Mouse (Mus musculus): Measurements from ENCODE around the gene Ppp1r14b.

The Ppp1r14b gene

GRCm38 (mm10) chr19:6974211-6975205 is at the start of gene Ppp1r14b:
Ppp1r14b (plus strand) TSS chr19:6974968.
- CTCF ChIA-PET, result interaction anchor here (0.5 to 1.1 kb wide), 4 partner anchors 50 to 677 kb away, joined by 3 to 5 read pairs (median 4); no protein-coding TSS in a partner anchor

GRCm38 (mm10) chr19:6925307-6925573 is 49.5 kb upstream of the Ppp1r14b start, which contains the start of gene Catsperz:
Catsperz (minus strand) TSS chr19:6925380.
- CTCF ChIA-PET, result interaction anchor here (0.7 kb wide), 1 partner anchor 52 kb away, joined by 3 read pairs; no protein-coding TSS in a partner anchor

- CTCF ChIA-PET, result no interaction called here
These were observed 49.0 kb upstream of the Ppp1r14b start for GRCm38 (mm10) chr19:6925611-6926329.

- CTCF ChIA-PET, result no interaction called here
These were observed 48.1 kb upstream of the Ppp1r14b start for GRCm38 (mm10) chr19:6926559-6927255.

DNA sequence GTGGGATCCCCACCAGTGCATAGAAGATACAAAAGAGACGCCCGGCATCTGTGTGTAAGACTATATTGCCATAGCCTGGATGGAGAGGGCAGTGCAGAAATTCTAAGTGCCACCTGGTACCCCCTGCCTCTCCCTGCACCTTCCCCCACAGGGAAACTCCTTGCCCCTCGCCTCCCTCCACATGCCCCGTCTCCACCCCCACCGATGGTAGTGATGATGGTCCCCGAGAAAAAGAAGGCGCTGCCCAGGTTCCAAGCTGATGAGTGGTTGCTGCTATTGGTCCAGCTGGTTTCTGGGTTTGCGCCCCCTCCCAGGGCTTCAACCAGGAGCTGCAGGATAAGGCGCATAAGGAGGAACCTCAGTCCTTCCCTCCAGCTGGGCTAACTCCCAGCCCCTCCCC is 46.7 kb upstream of the Ppp1r14b start:
- CTCF ChIA-PET, result interaction anchor here (0.6 kb wide), 1 partner anchor 371 kb away, joined by 3 read pairs; no protein-coding TSS in a partner anchor

GRCm38 (mm10) chr19:6931002-6931401 is 43.8 kb upstream of the Ppp1r14b start:
- CTCF ChIA-PET, result no interaction called here

GRCm38 (mm10) chr19:6932018-6932417 is 42.8 kb upstream of the Ppp1r14b start:
- CTCF ChIA-PET, result no interaction called here

- CTCF ChIA-PET, result interaction anchor here (0.5 kb wide), 1 partner anchor 286 kb away, joined by 4 read pairs; no protein-coding TSS in a partner anchor
These were observed 41.7 kb upstream of the Ppp1r14b start for GRCm38 (mm10) chr19:6933102-6933435.

- CTCF ChIA-PET, result interaction anchor here (0.5 to 1.5 kb wide), 3 partner anchors 11 to 353 kb away, joined by 4 to 7 read pairs (median 7); partner anchors contain the start of gene Esrra
These were observed 41.2 kb upstream of the Ppp1r14b start for GRCm38 (mm10) chr19:6933436-6934194.

DNA sequence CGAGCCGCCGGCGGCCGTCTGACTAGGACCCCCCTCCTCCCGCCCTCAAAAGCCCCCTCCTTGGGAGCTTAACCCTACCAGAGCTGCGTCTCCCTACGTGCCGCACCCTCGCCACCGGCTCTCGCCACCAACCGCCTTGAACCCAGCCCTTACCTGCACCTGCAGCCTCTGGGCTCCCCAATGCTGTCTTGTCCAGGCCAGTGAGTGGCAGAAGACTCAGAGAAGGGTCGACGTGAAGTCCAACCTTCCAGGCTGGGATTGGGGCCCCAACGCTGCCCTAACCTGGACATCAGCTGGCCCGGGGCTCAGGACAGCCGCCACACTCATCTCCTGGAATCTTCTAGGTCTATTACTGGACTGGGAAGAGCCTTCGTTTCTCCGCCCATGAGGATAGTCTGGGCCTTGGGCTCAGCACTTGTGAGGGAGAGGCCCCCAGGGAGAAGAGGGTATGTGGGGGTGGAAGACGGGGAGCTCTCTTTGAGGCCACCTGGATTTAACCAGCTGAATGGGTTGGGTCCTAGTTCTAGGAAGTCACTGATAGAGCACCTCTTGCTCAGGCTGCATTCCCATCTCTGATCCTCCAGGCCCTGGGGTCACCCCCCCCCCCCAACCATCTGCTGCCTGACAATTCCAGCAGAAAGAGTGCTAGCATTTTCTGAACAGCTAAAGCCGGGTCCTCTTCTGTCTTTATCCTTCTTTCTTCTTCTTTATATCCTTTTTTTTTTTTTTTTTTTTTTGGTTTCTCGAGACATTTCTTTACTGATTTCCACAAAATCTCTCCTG is 40.4 kb upstream of the Ppp1r14b start, which contains the start of gene Kcnk4:
TSS of gene Kcnk4 (minus strand) at position 321 of the 783 bp plus-strand sequence.
- CTCF ChIA-PET, result interaction anchor here (0.5 to 1.5 kb wide), 3 partner anchors 12 to 354 kb away, joined by 3 to 7 read pairs (median 7); partner anchors contain the start of gene Esrra

- CTCF ChIA-PET, result interaction anchor here (0.6 kb wide), 1 partner anchor 26 kb away, joined by 4 read pairs; the partner anchor contains the start of gene Prdx5
These were observed 38.5 kb upstream of the Ppp1r14b start for GRCm38 (mm10) chr19:6936299-6936698.

DNA sequence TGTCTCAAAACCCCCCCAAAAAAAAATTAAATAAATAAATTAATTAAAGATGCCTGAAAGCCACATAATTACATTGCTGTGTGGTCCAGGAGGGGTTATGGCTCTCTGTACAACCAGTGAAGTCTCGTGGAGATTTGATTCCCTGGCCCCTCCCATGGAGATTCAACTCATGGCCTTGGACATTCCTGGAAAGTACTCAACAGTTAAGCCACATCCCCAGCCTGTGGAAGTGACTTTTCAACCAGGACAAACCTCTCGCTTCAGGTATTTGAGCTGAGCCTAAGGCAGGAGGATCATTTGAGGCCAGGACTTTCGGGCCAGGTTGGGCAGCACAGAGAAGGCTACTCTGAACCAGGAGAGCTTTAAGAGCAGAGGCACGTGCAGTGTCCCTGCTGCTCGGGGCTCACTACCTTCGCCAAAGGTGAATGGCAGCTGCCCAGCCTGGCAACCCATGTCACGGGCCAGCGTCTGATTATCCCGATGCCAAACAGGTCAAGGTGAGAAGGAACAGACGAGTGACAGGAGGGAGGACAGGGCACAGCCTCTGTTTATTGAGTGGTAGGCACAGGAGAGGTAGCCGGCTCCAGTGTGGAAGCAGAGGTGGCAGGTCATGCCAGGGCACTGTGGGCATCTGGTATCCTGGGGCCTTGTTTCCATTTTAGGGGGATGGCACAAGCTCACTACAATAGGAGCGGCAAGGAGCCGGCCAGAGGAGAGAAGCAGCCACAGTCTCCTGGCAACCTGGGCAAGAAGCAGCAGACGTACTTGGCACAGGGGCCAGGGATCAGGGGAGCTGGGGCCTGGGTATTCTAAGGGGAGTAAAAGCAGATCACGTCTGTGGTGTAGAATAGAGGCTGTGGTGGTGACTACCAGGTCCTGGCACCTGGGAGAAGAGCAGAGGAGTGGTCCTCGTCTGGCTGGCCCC is 37.0 kb upstream of the Ppp1r14b start:
- CTCF ChIA-PET, result no interaction called here

- CTCF ChIA-PET, result no interaction called here
These were observed 35.4 kb upstream of the Ppp1r14b start for GRCm38 (mm10) chr19:6939106-6940002.

DNA sequence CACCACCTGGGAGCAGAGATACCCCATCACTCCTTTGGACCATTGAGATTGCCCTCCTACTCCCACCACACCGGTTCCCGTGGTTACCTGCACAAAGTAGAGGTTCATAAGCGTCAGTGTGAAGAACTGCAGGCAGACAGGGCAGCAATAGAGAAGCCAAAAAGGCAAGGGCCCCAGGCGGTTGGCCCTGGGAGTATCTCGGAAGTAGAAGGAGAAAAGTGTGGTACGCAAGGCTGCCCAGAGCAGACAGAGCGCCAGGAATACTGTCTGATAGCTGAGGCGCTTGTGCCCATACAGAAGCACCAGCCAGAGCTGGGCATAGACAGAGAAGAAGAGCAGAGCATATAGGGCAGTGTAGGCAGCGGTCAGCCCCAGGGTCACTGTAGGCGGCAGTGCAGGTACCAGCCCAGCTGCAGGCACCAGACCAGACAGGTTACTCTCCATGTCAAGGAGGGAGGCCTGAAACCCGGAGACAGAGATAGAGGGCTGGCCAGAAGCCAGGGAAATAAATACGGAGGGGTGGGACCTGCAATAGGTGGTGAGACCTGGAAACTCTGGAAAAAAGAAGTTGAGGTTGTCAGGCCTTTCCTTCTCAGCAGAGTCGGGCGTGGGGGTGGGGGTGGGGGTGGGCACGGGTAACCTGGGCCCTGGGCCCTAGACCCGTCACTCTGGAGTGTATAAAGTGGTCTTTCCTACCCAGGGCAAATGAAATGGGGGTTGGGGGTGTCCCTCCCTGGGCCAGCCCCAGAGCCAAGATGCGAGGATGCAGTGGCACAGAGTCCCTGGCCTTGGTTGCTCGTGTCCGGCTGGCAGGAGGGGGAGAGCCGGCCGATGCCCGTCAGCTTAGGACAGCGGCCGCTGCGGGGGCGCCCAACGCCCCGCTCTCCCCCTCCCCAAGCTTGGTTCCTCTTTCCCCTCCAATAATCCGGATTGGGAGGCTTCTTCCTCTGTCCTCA is 34.1 kb upstream of the Ppp1r14b start:
- CTCF ChIA-PET, result interaction anchor here (1.9 kb wide), 1 partner anchor 30 kb away, joined by 10 read pairs; no protein-coding TSS in a partner anchor

DNA sequence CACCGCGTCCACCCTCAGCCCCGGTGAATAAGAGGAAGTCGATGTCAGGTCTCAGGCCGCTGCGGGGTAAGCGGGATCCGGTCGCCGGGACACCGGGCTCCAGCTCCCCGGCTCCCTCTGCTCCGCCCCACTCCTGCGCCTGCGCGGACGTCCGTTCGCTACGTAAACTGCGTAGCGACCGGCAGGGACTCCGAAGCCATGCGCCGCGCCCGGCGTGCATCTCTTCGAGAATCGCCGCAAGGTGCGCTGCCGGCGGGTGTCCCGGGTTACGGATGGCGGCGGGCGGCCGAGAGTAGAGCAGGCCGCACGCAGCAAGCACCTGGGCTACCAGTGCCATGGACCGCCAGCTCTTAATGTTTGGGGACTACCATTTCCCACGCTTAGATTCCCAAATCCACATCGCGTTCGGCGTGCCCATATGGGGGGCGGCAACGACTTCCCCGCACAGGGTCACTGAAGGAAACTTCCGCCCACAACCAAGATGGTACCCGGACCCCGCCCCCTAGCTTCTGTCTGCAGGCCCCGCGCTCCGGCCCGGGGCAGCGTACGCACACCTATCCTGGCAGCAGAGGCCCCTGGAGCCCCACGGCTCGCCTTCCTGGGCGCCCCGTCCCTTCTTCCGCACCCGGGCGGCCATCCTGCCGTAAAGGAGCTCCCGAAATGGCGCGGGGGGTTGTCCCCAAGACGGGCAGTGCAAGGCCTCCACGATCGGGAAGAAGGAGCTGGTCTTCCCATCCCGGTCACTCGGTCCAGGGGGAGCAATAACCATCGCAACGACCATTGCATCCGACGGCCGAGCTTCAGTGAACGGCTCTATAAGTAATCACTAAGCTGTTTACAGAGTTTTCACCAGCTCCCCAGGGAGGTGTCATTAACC is 33.2 kb upstream of the Ppp1r14b start, which contains the start of gene Bad:
TSS of gene Bad (plus strand) at position 490 of the 877 bp plus-strand sequence.
- CTCF ChIA-PET, result interaction anchor here (1.1 to 1.9 kb wide), 2 partner anchors 12 to 29 kb away, joined by 4 to 10 read pairs; no protein-coding TSS in a partner anchor

Data from spleen, embryonic (tissue).